ENCODE assay signal across 12 mouse cellular contexts in the genomic region with DNA sequence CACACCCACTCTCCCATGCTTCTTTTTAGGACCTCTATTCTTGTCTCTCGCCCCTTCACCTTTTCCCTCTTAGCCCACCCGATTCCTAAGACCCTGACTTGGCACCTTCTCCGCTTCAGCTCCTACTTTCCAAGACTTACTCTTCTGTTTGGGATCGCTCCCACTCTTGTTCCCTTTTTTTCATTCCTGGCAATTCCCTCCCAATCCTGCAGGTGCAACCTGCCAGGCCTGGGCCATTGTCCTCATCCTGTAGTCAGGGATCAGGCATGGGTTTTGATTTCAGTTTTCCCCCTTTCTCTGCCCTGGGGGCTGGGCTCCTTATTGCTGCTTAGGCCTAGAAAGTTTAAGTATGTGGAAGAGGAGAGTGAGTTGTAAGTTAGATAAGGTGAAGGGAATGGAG. TPM values are rescaled to one million over a fixed set of nuclear protein-coding genes. Genes with fewer than 3 reads are reported as not detected.
DNase-seq lines count a peak whose midpoint lies in the region; ATAC-seq and TF ChIP-seq lines count a peak whose summit lies in the region.
"Had no signal": no experiment of that assay in that cellular context is flagged by ENCODE, and none has a peak within 500 bp of the region (broad histone marks: within the 10 kb centered on the region; RNA-seq: fewer than 3 reads in every experiment).

No protein-coding gene starts in this region.

- H3K9me3 ChIP-seq in forebrain, embryonic 11.5 days (ENCODE audit: control insufficient read depth, low read length) = no peaks in the 10 kb centered on the region
- H3K9me3 ChIP-seq in forebrain, embryonic 16.5 days (ENCODE audit: control insufficient read depth, low read length) = no peaks in the 10 kb centered on the region
- H3K9me3 ChIP-seq in hindbrain, embryonic 11.5 days (ENCODE audit: control insufficient read depth, low read length) = no peaks in the 10 kb centered on the region
- H3K9me3 ChIP-seq in hindbrain, embryonic 13.5 days = no peaks in the 10 kb centered on the region
- H3K9me3 ChIP-seq: heart, embryonic 10.5 days; hindbrain, embryonic 15.5 days; limb, embryonic 12.5 days had no signal

- no peak overlapping the region for H3K27ac ChIP-seq in forebrain, embryonic 11.5 days (ENCODE audit: low read depth, low read length)
- no peak overlapping the region for H3K27ac ChIP-seq in forebrain, embryonic 16.5 days (ENCODE audit: low read length)
- H3K27ac ChIP-seq in hindbrain, embryonic 11.5 days (ENCODE audit: low read depth, low read length) = no peak overlapping the region
- no peak overlapping the region for H3K27ac ChIP-seq in hindbrain, embryonic 13.5 days
- H3K27ac ChIP-seq in testis, adult 2 months (ENCODE audit: control insufficient read depth, insufficient read depth, low read depth, low read length) = peak overlapping the region; percentile 32; the same call in 1 of the 2 replicates
- H3K27ac ChIP-seq: heart, embryonic 10.5 days had no signal

- H3K36me3 ChIP-seq in forebrain, embryonic 11.5 days (ENCODE audit: control insufficient read depth, insufficient read depth, low read length) = peaks cover 2% of the 10 kb centered on the region; the same call in 1 of the 2 replicates
- H3K36me3 ChIP-seq in forebrain, embryonic 16.5 days (ENCODE audit: control insufficient read depth, insufficient read depth) = peaks cover 24% of the 10 kb centered on the region
- 0 out of 2 replicates have a peak, but pooled peaks cover 3% of the 10 kb centered on the region for H3K36me3 ChIP-seq in hindbrain, embryonic 11.5 days (ENCODE audit: control insufficient read depth, insufficient read depth, low read length)
- peaks cover 61% of the 10 kb centered on the region for H3K36me3 ChIP-seq in hindbrain, embryonic 13.5 days
- H3K36me3 ChIP-seq in testis, adult 2 months (ENCODE audit: control insufficient read depth, insufficient read depth, low read length) = no peaks in the 10 kb centered on the region

- 47% methylated on average over 4 of the region's 4 CpGs for WGBS in forebrain, embryonic 11.5 days
- 56% methylated on average over 4 of the region's 4 CpGs for WGBS in forebrain, embryonic 16.5 days
- 67% methylated on average over 4 of the region's 4 CpGs for WGBS in hindbrain, embryonic 11.5 days
- WGBS in hindbrain, embryonic 13.5 days = 63% methylated on average over 4 of the region's 4 CpGs

- peaks cover 6% of the 10 kb centered on the region for H3K4me1 ChIP-seq in forebrain, embryonic 11.5 days (replicated peaks; ENCODE audit: control insufficient read depth, insufficient read depth, low read length)
- peaks cover 45% of the 10 kb centered on the region for H3K4me1 ChIP-seq in forebrain, embryonic 16.5 days (replicated peaks; ENCODE audit: control insufficient read depth, insufficient read depth, low read length)
- peaks cover 10% of the 10 kb centered on the region for H3K4me1 ChIP-seq in hindbrain, embryonic 11.5 days (replicated peaks; ENCODE audit: control insufficient read depth, insufficient read depth, low read length)
- peaks cover 55% of the 10 kb centered on the region for H3K4me1 ChIP-seq in hindbrain, embryonic 13.5 days (replicated peaks)
- peaks cover 7% of the 10 kb centered on the region for H3K4me1 ChIP-seq in testis, adult 2 months (ENCODE audit: control insufficient read depth, insufficient read depth, low read length)

- 0 out of 2 replicates have a peak overlapping the region, but pooled peaks have one; percentile 33 for H3K9ac ChIP-seq in forebrain, embryonic 11.5 days (ENCODE audit: low read length)
- no peak overlapping the region for H3K9ac ChIP-seq in forebrain, embryonic 16.5 days (replicated peaks; ENCODE audit: low read depth, low read length)
- no peak overlapping the region for H3K9ac ChIP-seq in hindbrain, embryonic 11.5 days (ENCODE audit: low read depth, low read length)
- H3K9ac ChIP-seq in hindbrain, embryonic 13.5 days = no peak overlapping the region; the same call in 1 of the 2 replicates
- H3K9ac ChIP-seq: hindbrain, embryonic 15.5 days; limb, embryonic 12.5 days; lung, embryonic 14.5 days had no signal

- no peak for TF ChIP-seq CTCF in testis, adult 2 months (IDR thresholded peaks at IDR 0.05; ENCODE audit: control insufficient read depth, insufficient read depth, insufficient replicate concordance, low read depth, low read length)

- no peak overlapping the region for H3K4me2 ChIP-seq in forebrain, embryonic 11.5 days (ENCODE audit: low read depth, low read length, severe bottlenecking)
- no peak overlapping the region for H3K4me2 ChIP-seq in forebrain, embryonic 16.5 days (ENCODE audit: low read length)
- no peak overlapping the region for H3K4me2 ChIP-seq in hindbrain, embryonic 11.5 days (replicated peaks; ENCODE audit: low read depth, low read length)
- H3K4me2 ChIP-seq in hindbrain, embryonic 13.5 days = no peak overlapping the region
- H3K4me2 ChIP-seq: lung, embryonic 14.5 days had no signal

- no peak for DNase-seq in forebrain, embryonic 11.5 days (ENCODE audit: low spot score)
- DNase-seq in hindbrain, embryonic 11.5 days (ENCODE audit: low spot score) = peak; percentile 14
- no peak for DNase-seq in testis, postnatal 10 days (ENCODE audit: low spot score)
- no peak for DNase-seq in urinary bladder, postnatal 4 days (ENCODE audit: low spot score in 2 of 2)
- DNase-seq: kidney, adult 2 months; lung, embryonic 14.5 days had no signal

- no peak for TF ChIP-seq POLR2A in testis, adult 2 months (IDR thresholded peaks at IDR 0.05; ENCODE audit: control insufficient read depth, low read depth, low read length)

- no peaks in the 10 kb centered on the region for H3K27me3 ChIP-seq in forebrain, embryonic 11.5 days (ENCODE audit: control insufficient read depth, insufficient read depth, low read length)
- no peaks in the 10 kb centered on the region for H3K27me3 ChIP-seq in forebrain, embryonic 16.5 days (replicated peaks; ENCODE audit: control insufficient read depth, insufficient read depth, low read length)
- no peaks in the 10 kb centered on the region for H3K27me3 ChIP-seq in hindbrain, embryonic 11.5 days (ENCODE audit: control insufficient read depth, insufficient read depth, low read length)
- no peaks in the 10 kb centered on the region for H3K27me3 ChIP-seq in hindbrain, embryonic 13.5 days
- H3K27me3 ChIP-seq in testis, adult 2 months (ENCODE audit: control insufficient read depth, insufficient read depth, low read length) = no peaks in the 10 kb centered on the region
- H3K27me3 ChIP-seq: hindbrain, embryonic 15.5 days had no signal

- no peak for ATAC-seq in forebrain, embryonic 11.5 days (replicated peaks; ENCODE audit: low FRiP score)
- no peak for ATAC-seq in forebrain, embryonic 16.5 days
- ATAC-seq in hindbrain, embryonic 11.5 days (ENCODE audit: low FRiP score) = no peak
- no peak for ATAC-seq in hindbrain, embryonic 13.5 days (ENCODE audit: low FRiP score)

- H3K4me3 ChIP-seq in forebrain, embryonic 11.5 days (ENCODE audit: low read depth, low read length) = no peak overlapping the region
- H3K4me3 ChIP-seq in forebrain, embryonic 16.5 days (replicated peaks; ENCODE audit: low read length) = no peak overlapping the region
- H3K4me3 ChIP-seq in hindbrain, embryonic 11.5 days (ENCODE audit: low read depth, low read length) = no peak overlapping the region
- H3K4me3 ChIP-seq in hindbrain, embryonic 13.5 days = no peak overlapping the region
- H3K4me3 ChIP-seq in testis, adult 2 months (ENCODE audit: control insufficient read depth, low read depth, low read length) = peak overlapping the region; percentile 82
- H3K4me3 ChIP-seq: heart, embryonic 10.5 days; hindbrain, embryonic 15.5 days had no signal

RNA-seq across cellular contexts. Expression of gene Trp53inp2, which starts 6.2 kb away (rescaled TPM):
- 60.3 and 63.0 TPM in 2 replicates for polyA plus RNA-seq in forebrain, embryonic 11.5 days (2014; fragmentation: Nextera tagmentation; extraction: Ambion mirVana)
- 82.1 and 83.2 TPM in 2 replicates for polyA plus RNA-seq in forebrain, embryonic 16.5 days (2015; fragmentation: Nextera tagmentation; extraction: Ambion mirVana)
- 66.1 and 80.9 TPM in 2 replicates for polyA plus RNA-seq in hindbrain, embryonic 11.5 days (2014; fragmentation: Nextera tagmentation; extraction: Ambion mirVana)
- polyA plus RNA-seq in hindbrain, embryonic 13.5 days (2015; fragmentation: Nextera tagmentation; extraction: Ambion mirVana) = 125 and 126 TPM in 2 replicates
- polyA plus RNA-seq in testis, adult 2 months (2012; rRNA removed) = 163 and 176 TPM in 2 replicates

RNA-seq across cellular contexts. Expression of gene Pigu, which starts 29.8 kb away (rescaled TPM):
- polyA plus RNA-seq in forebrain, embryonic 11.5 days (2014; fragmentation: Nextera tagmentation; extraction: Ambion mirVana) = 55.9 and 56.3 TPM in 2 replicates
- polyA plus RNA-seq in forebrain, embryonic 16.5 days (2015; fragmentation: Nextera tagmentation; extraction: Ambion mirVana) = 53.4 and 60.4 TPM in 2 replicates
- polyA plus RNA-seq in hindbrain, embryonic 11.5 days (2014; fragmentation: Nextera tagmentation; extraction: Ambion mirVana) = 56.8 and 64.3 TPM in 2 replicates
- polyA plus RNA-seq in hindbrain, embryonic 13.5 days (2015; fragmentation: Nextera tagmentation; extraction: Ambion mirVana) = 52.1 and 53.6 TPM in 2 replicates
- polyA plus RNA-seq in testis, adult 2 months (2012; rRNA removed) = 26.0 and 36.9 TPM in 2 replicates
